Mouse (Mus musculus): ENCODE data around the gene Pgam2.

- no peak for TF ChIP-seq CTCF (conservative IDR thresholded peaks at IDR 0.05; ENCODE audit: low read length)
- no peak for TF ChIP-seq POU5F1 (IDR thresholded peaks at IDR 0.05; ENCODE audit: borderline replicate concordance, low read length)
- TF ChIP-seq NANOG (IDR thresholded peaks at IDR 0.05; ENCODE audit: borderline replicate concordance, low read length), result no peak
Measured at GRCm38 (mm10) chr11:5804174-5804573, 641 bp upstream of the Pgam2 start.
